Mouse (Mus musculus) embryonic facial prominence, embryonic 11.5 days (tissue): ENCODE measurements at regions not wholly inside any gene's neighbourhood (a gene's known extent, or its start where the extent isn't known, plus 50 kb on each side); places are given as distances from the start of the nearest gene placed in this dataset.

Source experiments
- ATAC-seq: fragments of 200-750 bp; cut with Nextera tagmentation; replicated peaks from 2 replicates; pipeline ENCODE4 v1.8.0; 2017; ENCODE audit warnings: low read depth; ENCODE audit not compliant: insufficient number of reproducible peaks, low FRiP score, low TSS enrichment
- DNase-seq: peaks from one replicate; pipeline ENCODE4 v3.0.0-alpha.2; 2015; ENCODE audit warnings: low spot score
- H3K27ac ChIP-seq: fragments of 300-500 bp; sonication (generic); replicated peaks from 2 replicates; pipeline ENCODE4 v1.5.1; 2014; ENCODE audit warnings: mild to moderate bottlenecking, low read depth, low read length, control low read depth
- H3K27me3 ChIP-seq: fragments of 300-500 bp; sonication (generic); 2 replicates; pipeline ENCODE4 v1.6.1; 2014; ENCODE audit warnings: mild to moderate bottlenecking, low read length, moderate library complexity, mixed read lengths; ENCODE audit not compliant: control insufficient read depth, insufficient read depth
- H3K36me3 ChIP-seq: fragments of 300-500 bp; sonication (generic); replicated peaks from 2 replicates; pipeline ENCODE4 v1.6.1; 2014; ENCODE audit warnings: low read depth, mild to moderate bottlenecking, low read length, moderate library complexity, mixed read lengths; ENCODE audit not compliant: control insufficient read depth, insufficient read depth
- H3K4me1 ChIP-seq: fragments of 300-500 bp; sonication (generic); 2 replicates; pipeline ENCODE4 v1.6.1; 2014; ENCODE audit warnings: low read length, mixed read lengths; ENCODE audit not compliant: control insufficient read depth, insufficient read depth
- H3K4me2 ChIP-seq: fragments of 300-500 bp; sonication (generic); 2 replicates; pipeline ENCODE4 v1.6.1; 2014; ENCODE audit warnings: low read depth, mild to moderate bottlenecking, control low read depth, low read length, moderate library complexity
- H3K4me3 ChIP-seq: fragments of 300-500 bp; sonication (generic); 2 replicates; pipeline ENCODE4 v1.5.1; 2014; ENCODE audit warnings: low read depth, low read length, control low read depth
- H3K9ac ChIP-seq: fragments of 300-500 bp; sonication (generic); replicated peaks from 2 replicates; pipeline ENCODE4 v1.6.1; 2014; ENCODE audit warnings: mild to moderate bottlenecking, control low read depth, low read length
- H3K9me3 ChIP-seq: fragments of 300-500 bp; sonication (generic); replicated peaks from 2 replicates; pipeline ENCODE4 v1.6.1; 2016; ENCODE audit warnings: mild to moderate bottlenecking, low read length, inconsistent platforms, mixed read lengths; ENCODE audit not compliant: control insufficient read depth
- WGBS: fragments of 180-500 bp; shearing (Covaris S2); extraction: QIAGEN DNeasy Blood & Tissue Kit; methylation state at CpG from one replicate; pipeline ENCODE4 v1.1.7; 2014; 5-methylcytosine and 5-hydroxymethylcytosine counted together

DNA sequence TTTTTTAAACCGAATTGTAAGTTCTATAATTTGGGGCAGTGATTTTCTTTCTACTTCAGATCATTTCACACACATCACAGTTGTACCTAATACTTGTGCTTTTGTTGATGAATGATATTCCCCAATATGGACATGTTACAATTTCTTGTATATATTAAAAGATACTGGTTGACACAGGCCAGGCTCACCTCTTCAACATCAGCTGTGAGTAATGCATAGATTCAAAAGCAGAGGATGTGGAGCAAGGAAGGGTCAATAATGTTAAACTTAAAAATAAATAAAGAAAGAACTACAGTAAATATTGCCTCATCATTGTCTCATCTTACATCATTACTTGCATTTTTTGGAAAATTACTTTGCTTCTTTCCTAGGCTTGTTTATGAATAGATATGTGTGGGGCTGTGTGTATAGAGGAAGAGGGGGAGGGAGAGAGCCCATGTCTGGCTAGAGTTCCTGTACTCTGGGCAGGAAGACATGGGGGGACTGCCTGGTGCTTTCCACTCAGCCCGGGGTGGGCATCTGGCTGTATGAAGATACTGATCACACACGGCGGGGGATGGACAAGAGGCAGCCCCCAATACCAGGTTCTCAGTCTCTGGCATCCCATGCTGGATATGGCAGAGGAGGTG lies 490.1 kb downstream of the Gm6377 start:
- DNase-seq (no peak), ATAC-seq (no peak)
- Histone ChIP-seq H3K4me2 (no peak overlapping the region), H3K27me3 (no peaks in the 10 kb centered on the region), H3K9me3 (no peaks in the 10 kb centered on the region), H3K4me3 (no peak overlapping the region), H3K27ac (no peak overlapping the region), H3K9ac (no peak overlapping the region), H3K4me1 (no peaks in the 10 kb centered on the region), H3K36me3 (no peaks in the 10 kb centered on the region)
- WGBS = 89% methylated on average over 4 of the region's 4 CpGs

DNA sequence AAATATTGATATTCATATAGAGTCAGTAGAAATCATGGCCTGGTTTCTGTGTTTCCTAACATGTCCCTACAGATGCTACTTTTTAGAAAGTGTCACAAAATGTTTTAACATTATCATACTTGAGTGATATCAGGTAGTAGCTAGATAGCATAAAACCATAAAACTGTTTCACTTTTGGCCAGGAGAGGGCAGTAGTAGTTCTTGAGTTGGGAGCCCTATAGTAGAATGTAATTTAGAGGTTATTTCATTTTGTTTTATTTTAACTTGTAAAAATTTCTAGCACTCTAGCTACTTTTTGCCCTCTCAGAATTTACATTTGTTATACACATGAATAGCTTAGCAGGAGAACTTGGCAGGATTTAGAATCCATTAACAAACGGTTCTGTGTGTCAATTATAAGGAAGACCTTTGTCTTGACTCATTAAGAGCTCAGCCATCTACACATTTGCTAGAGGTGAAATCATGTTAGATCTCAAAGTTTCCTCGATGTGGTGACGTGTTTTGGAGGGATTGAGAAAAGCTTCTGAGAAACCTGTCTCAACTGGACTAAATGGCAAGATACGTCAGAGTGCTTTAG lies 538.5 kb downstream of the Gm6377 start:
- H3K27me3 ChIP-seq = no peaks in the 10 kb centered on the region
- H3K4me2 ChIP-seq = no peak overlapping the region
- H3K4me3 ChIP-seq = no peak overlapping the region
- WGBS = 54% methylated on average over 4 of the region's 4 CpGs
- H3K4me1 ChIP-seq = no peaks in the 10 kb centered on the region
- no peak overlapping the region for H3K9ac ChIP-seq
- ATAC-seq = no peak
- H3K27ac ChIP-seq = no peak overlapping the region
- no peaks in the 10 kb centered on the region for H3K36me3 ChIP-seq
- no peaks in the 10 kb centered on the region for H3K9me3 ChIP-seq
- peak; percentile 50 for DNase-seq

DNA sequence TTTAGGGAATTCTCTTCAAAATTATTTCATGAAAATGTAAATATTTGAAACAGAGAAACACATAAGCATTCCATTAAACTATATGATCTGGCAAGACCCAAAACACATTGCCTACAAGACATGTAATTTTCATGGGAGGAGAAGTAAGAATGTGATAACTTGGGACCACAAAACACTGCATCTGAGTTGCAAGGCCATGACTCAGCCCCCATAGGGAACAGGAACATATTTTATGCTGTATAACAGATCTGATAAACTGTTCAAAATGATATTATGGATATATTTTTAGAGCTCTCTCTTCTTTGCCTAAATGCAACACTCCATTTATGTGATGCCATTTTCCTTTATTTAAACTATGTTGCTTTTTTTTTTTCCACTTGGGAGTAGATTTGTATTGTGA lies 539.4 kb downstream of the Gm6377 start:
- ATAC-seq (no peak), DNase-seq (no peak)
- Histone ChIP-seq H3K27ac (no peak overlapping the region), H3K27me3 (no peaks in the 10 kb centered on the region), H3K4me2 (no peak overlapping the region), H3K9me3 (no peaks in the 10 kb centered on the region), H3K36me3 (no peaks in the 10 kb centered on the region), H3K4me3 (no peak overlapping the region), H3K9ac (no peak overlapping the region), H3K4me1 (no peaks in the 10 kb centered on the region)
